Mouse (Mus musculus): ENCODE measurements around the gene Mrpl37.

Mrpl37 gene

GRCm38 (mm10) chr4:107015971-107016511, 50.6 kb downstream of the Mrpl37 start:
- peak; percentile 16 for DNase-seq

DNA sequence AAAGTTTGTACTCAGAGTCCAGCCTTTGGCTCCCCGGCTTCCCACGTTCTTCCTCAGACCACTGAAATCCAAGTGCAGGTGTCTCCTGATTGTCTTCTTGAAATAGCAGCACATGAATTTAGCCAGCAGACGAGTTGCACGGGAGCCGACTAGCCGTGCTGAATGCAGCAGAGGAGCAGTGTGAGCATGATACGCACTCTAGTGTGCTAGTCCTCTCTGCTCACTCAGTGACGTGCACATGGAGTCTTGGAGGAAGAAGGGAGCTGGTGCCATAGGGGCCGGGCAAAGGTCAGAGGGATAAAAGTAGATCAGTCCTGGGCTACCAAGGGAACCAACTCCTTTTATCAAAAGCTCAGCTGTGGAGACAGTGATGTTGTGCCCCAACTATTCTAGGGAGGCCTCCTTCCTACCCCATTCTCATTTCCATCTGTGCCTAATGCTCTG, 52.8 kb downstream of the Mrpl37 start:
- no peak for DNase-seq

- DNase-seq: no peak
Observed at GRCm38 (mm10) chr4:107013119-107013816, 53.4 kb downstream of the Mrpl37 start.

DNA sequence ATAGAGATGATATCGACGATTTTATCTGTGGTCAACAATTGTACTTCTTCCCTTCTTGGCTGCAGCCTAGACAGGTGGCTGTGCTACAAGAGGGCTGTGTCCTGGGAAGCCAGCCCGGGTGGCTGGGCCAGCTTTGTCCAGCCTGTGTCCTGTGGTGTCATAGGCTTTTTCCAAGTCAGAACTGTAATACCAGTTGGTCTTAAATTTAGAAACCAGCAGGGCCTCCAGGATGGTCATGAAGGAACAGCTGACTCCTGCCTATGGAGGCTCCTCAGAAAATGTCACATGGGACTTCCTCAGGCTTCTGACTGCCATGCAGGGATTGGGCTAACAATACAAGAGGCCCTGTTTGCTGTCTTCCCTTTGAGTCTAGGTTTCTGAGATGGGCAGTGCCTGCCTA, 54.1 kb downstream of the Mrpl37 start:
- DNase-seq: no peak

DNA sequence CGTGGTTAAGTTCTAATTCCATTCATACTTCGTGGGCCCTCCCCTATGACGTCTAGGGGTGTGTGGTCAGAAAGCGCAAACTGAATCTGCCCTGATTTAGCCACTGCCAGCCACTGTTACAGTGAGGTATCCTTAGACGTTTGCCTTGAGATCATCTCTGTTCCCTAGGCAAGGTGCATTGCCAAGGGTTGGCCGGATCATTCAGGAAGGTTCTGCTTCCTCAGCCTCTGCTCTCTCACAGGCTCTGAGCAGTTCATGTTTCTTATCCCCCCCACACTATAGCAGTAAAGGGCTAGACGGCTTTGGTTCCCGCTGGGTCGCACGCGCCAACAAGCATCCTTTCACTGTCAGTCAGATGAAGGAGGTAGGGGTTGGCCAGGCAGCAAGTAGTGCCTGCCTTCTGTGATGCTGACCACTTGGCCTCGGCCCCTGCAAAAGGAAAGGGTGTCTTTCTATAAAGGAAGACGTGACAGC, 54.6 kb downstream of the Mrpl37 start:
- DNase-seq: peak; percentile 32

DNA sequence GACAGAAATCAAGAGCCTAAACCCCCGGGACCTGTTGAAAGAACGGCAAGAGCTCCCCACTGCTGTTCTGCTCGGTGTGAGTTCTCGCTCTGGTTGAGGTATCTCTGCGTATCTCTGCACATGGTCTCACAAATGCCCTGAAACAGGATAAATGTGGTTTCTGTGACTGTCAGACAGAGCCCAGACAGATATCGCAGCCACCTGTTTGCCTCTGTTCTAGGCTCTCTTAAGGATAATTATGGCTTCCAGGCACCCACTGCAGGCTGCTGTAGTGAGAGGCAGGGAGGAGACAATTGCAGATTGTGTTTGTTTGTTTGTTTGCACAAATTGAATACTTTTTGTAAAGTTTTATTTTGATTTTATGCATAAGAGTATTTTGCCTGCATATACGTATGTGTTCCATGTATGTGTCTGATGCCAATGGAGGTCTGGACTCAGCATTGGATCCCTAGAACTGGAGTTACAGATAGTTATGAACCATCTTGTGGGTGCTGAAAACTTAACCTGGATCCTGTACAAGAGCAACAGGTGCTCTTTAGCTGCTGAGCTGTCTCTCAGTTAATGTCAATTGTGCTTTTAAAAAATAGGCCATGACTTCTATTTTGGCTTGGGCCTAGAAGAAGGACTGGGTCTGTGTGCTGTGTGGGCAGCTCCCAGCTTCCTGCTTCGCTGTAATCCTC, 55.2 kb downstream of the Mrpl37 start:
- DNase-seq: no peak

GRCm38 (mm10) chr4:107009548-107009947, 57.1 kb downstream of the Mrpl37 start:
- no peak for DNase-seq

DNA sequence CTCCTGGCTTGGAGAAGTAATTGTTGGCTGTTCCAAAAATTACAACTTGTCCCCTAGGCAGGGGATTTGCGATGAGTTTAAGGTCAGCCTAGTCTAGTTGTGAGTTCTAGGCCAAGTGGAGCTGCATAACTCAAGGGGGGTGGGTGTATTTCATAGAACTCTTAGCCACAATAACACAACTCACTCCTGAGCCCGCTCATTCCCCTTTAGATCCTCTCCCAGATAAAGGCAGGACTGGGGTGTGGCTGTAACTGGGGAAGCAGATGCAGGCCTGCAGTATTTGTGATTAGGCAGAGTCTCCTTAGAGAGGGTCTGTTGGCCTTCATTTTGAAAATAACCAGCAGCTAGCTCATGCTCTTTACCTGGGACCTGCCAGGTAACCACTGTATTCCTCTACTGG, 58.5 kb downstream of the Mrpl37 start:
- DNase-seq: no peak

DNA sequence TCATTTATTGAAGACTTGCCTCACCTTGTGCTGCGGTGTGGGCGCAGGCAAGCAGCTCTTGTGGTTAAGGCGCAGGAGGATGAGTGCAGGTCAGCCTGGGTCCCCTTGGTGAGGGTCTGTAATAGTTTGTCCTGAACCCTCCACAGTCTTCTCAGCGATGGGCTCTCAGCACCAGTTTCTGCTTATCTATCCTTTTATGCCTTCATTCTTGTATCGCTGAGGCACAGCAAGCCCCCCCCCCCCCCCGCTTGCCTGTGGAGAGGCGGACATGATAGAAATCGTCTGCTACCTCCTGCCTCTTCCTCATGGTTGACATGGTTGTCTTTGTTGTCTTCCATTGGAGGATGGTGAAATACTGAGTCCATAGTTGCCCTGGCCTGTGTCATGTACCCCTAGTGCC, 59.3 kb downstream of the Mrpl37 start:
- DNase-seq: no peak

- DNase-seq: no peak
Observed at GRCm38 (mm10) chr4:107006807-107007206, 59.9 kb downstream of the Mrpl37 start.

- DNase-seq: no peak
Observed at GRCm38 (mm10) chr4:107006229-107006628, 60.4 kb downstream of the Mrpl37 start.

All from lung, postnatal 10 days (tissue).